ENCODE assay signal across 16 mouse cellular contexts in genomic region chr4:48766458-48766857, GRCm38 (mm10).
"Had no signal": no experiment of that assay in that cellular context is flagged by ENCODE, and none has a peak within 500 bp of the region (broad histone marks: within the 10 kb centered on the region; RNA-seq: fewer than 3 reads in every experiment).

No protein-coding gene starts in this region.

- H3K4me2 ChIP-seq: neural tube, embryonic 13.5 days; neural tube, embryonic 15.5 days; stomach, embryonic 15.5 days had no signal

- H3K27me3 ChIP-seq: neural tube, embryonic 13.5 days; neural tube, embryonic 15.5 days; stomach, embryonic 15.5 days had no signal

- DNase-seq: retina, postnatal 1 day; right cerebral cortex, adult 18-20 months; right cerebral cortex, postnatal 14 days; right cerebral cortex, postnatal 25 days; right cerebral cortex, postnatal 4 days; spleen, adult 18-20 months; thymus, adult 18-20 months; thymus, adult 2 months; thymus, postnatal 14 days; thymus, postnatal 25 days; thymus, postnatal 36 days; thymus, postnatal 4 days had no signal

- H3K27ac ChIP-seq: neural tube, embryonic 13.5 days; neural tube, embryonic 15.5 days; stomach, embryonic 15.5 days; stomach, postnatal 0 days had no signal

- H3K9ac ChIP-seq: neural tube, embryonic 13.5 days; neural tube, embryonic 15.5 days; stomach, embryonic 15.5 days had no signal

- H3K9me3 ChIP-seq: neural tube, embryonic 13.5 days; neural tube, embryonic 15.5 days; stomach, embryonic 15.5 days had no signal

- H3K4me3 ChIP-seq: neural tube, embryonic 13.5 days; neural tube, embryonic 15.5 days; stomach, embryonic 15.5 days had no signal

- H3K4me1 ChIP-seq: stomach, embryonic 15.5 days had no signal

- H3K36me3 ChIP-seq: neural tube, embryonic 13.5 days; neural tube, embryonic 15.5 days; stomach, embryonic 15.5 days had no signal
